Mouse (Mus musculus) olfactory bulb, adult 2 months (tissue): ENCODE measurements at regions not wholly inside any gene's neighbourhood (a gene's known extent, or its start where the extent isn't known, plus 50 kb on each side); places are given as distances from the start of the nearest gene placed in this dataset.

Experiments used
- CTCF ChIP-seq: fragments of 200-500 bp; IDR thresholded peaks from 2 replicates; pipeline ENCODE4 v1.5.1; 2012; ENCODE audit warnings: low read depth, mild to moderate bottlenecking, low read length, moderate library complexity; ENCODE audit not compliant: insufficient read depth
- POLR2A ChIP-seq: fragments of 200-500 bp; IDR thresholded peaks from 2 replicates; pipeline ENCODE4 v1.6.1; 2012; ENCODE audit warnings: mild to moderate bottlenecking, low read depth, low read length, moderate library complexity; ENCODE audit not compliant: insufficient read depth

DNA sequence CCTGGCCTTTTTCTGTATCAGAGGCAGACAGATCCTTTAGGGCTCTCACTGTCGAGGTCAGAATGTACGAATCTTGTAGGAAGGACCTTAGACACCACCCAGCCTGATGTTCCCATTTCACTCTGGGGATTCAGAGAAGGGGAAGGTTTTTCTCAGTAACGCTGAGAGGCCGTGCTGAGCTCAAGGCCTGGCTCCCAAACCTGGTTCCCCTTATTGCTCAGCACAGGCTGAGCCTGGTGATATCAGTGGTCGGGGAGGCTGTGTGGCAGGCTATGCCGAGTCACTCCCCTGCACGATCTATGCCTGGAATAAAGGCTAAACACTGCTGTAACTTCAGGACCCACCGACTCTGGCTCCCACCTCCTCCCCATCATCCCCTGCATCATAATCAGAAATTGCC, 154.6 kb upstream of the Mrps10 start:
- no peak for TF ChIP-seq CTCF
- TF ChIP-seq POLR2A: no peak
